Mouse (Mus musculus) inflammation-experienced regulatory T-cells, adult 6 months (primary cell): ENCODE data around the gene Spag17. TPM values are rescaled to one million over a fixed set of nuclear protein-coding genes. Genes with fewer than 3 reads are reported as not detected.

Source experiments
- ATAC-seq: one replicate; pipeline ENCODE4 v1.8.0; 2017
- polyA plus RNA-seq, 3 experiments: library from polyadenylated mRNA; unstranded; fragments of 100-300 nt; shearing (Covaris generic); gene quantifications; one replicate each; pipeline ENCODE4 v1.2.1; 2017

Spag17 gene
- polyA plus RNA-seq, 3 experiments from 2014 or later, result not detected

DNA sequence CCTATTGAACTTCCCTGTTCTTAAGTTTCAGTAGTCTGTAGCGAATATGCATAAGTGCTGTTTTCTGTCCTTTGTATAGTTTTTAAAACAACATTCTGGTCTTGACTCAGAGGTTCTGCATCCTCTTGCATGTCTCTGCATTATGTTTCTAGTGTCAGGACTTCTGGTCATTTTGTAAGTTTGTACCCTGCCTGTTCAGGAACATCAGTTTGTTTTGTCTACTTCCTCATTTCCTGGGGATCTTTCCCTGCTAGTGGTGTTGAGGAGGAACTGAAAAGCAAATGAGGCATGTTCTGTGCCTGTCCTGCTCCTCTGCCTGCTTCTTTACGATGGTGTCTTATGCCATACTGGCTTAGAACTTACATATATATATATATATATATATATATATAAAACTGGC is 290.8 kb downstream of the Spag17 start:
- ATAC-seq, result no peak

DNA sequence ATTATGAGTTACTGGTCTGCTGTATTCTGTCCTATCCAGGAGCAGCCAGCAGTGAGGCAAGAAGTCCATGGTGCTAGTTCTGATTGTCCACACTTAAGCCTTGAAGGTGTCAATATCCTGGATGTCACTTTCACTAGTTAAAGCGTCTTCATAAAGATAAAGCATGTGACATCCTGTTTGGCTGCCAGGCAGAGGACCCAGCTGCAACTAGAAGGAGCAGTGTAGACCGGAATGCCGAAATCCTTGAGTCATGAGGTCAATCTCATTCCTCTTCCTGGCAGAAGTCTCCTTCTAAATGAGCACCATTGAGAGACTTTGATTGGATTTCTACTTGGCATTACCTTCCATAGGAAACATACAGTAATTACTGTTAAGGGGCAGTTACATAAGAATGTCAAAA is 295.3 kb downstream of the Spag17 start:
- no peak for ATAC-seq

DNA sequence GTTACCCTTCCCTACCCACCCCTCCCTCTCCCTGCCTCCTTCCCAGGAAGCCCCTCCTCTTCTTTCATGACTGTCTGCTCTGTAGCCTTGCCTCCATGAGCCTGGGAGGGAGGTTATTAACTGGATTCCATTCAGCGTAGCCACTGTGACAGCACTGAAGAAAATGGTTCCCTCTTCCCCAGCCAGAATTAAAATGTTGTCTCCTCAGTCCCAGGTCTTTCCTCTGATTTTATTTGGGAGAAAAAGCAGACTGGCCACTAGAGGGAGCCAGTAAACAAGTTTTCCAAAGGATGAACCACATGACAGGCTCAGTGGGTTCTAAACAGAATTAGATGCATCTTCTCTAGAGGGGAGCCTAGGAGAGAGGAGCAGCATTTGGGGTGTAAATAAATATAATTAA is 304.2 kb downstream of the Spag17 start:
- no peak for ATAC-seq

DNA sequence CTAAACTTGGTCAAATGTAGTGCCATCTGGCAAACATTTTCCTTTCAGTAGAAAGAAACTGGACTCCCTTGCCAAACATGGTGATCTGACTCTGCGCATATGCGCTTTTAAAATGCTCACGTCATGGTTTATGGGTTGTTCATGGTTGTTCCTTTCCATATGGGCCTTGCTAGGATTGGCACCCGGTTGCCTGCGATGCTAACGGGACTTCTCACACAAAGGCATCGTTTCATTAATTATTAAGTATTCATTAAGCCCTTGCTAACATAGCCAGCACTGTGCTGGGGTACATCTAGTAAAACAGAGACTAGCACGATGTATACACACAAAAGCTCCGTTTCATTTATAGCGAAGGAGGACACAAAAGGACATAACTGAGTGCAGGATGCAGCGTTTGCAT is 304.7 kb downstream of the Spag17 start:
- no peak for ATAC-seq
